In the genomic region with DNA sequence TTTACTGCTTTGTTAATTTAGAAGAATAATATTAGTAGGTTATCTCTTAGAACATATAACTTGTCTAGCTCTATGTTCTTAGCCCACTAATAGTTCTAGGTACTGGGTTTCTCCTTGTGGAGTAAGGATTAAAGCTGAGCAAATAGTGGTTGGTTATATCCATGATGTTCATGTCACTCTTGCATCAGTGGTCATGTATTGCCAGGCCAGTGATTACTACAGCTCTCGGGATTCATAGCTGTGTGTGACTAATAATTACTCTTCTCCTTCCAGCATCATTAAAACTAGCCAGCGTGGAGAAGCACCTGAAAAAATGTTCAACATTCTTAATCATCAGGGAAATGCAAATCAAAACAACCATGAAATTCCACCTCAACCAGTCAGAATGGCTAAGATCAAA, we compare ENCODE assay signal across 25 mouse cellular contexts.
"Had no signal": no experiment of that assay in that cellular context is flagged by ENCODE, and none has a peak within 500 bp of the region (broad histone marks: within the 10 kb centered on the region; RNA-seq: fewer than 3 reads in every experiment).

No protein-coding gene starts in this region.

- DNase-seq: left cerebral cortex, postnatal 4 days; liver; liver, embryonic 13.5 days; liver, postnatal 0 days; lung, adult 18-20 months; lung, adult 2 months; lung, embryonic 14.5 days; lung, postnatal 10 days; lung, postnatal 14 days; lung, postnatal 36 days; lung, postnatal 4 days; midbrain, embryonic 14.5 days had no signal

- ATAC-seq: liver, embryonic 12.5 days; liver, postnatal 0 days; lung, postnatal 0 days; midbrain, embryonic 13.5 days; midbrain, embryonic 15.5 days; midbrain, embryonic 16.5 days had no signal

- H3K27me3 ChIP-seq: limb, embryonic 12.5 days; limb, embryonic 13.5 days; limb, embryonic 15.5 days; liver, embryonic 12.5 days; liver, embryonic 13.5 days; liver, embryonic 15.5 days; lung, embryonic 15.5 days; megakaryocyte, embryonic 14.5 days; midbrain, embryonic 12.5 days; midbrain, embryonic 13.5 days; midbrain, embryonic 15.5 days; neural tube, embryonic 12.5 days had no signal
